Mouse (Mus musculus) retina, adult 2 months (tissue): ENCODE data around the gene Abhd17a.

Source experiments
- DNase-seq: peaks from one replicate; pipeline ENCODE4 v3.0.0-alpha.2; 2012; ENCODE audit warnings: low read depth, low spot score

Gene Abhd17a

GRCm38 (mm10) chr10:80589879-80590854 is at the start of gene Abhd17a:
Gene Abhd17a, minus strand, starts transcription at chr10:80590341.
- DNase-seq = peak; percentile 95

DNA sequence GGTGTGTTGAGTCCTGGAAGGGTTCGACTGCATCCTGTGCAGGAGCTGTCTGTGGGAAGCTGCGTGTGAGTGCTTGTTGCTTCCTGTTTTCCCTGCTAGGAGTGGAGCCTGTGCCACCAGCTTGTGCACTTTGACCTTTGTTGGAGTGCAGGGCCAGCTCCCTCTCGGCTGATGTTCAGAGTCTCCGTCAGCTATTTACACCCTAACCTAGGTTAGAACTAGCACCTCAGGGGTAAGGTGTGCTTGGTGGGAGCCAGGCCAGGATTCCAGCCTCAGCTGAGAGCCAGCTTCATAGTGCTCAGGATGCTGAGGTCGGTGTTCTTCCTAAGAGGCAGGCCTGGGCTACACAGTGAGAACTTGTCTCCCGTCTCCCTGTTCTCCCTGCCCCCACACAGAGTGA is 45.2 kb upstream of the Abhd17a start:
- DNase-seq = no peak

GRCm38 (mm10) chr10:80628925-80629324 is 38.8 kb upstream of the Abhd17a start:
- DNase-seq = no peak

DNA sequence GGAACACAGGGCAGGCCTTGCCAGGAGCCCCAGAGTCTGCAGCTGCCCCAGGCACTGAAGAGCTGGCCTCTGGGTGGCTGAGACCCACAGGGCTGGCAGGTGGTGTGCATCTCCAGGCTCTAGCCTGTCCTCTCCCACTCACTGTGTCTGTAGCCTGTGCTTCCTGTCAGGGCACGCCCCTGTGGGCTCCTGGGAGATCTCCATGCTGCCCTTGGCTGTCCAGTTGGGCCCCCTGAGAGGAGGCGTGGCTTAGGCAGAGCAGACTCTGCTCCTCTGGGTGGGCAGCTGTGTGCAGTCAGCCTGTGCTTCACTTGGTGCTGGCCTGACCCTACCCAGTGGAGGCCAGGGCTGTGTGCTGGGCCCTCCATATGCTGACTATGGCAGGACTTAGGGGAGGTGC is 37.5 kb upstream of the Abhd17a start:
- no peak for DNase-seq

GRCm38 (mm10) chr10:80625764-80626163 is 35.6 kb upstream of the Abhd17a start:
- DNase-seq = no peak

DNA sequence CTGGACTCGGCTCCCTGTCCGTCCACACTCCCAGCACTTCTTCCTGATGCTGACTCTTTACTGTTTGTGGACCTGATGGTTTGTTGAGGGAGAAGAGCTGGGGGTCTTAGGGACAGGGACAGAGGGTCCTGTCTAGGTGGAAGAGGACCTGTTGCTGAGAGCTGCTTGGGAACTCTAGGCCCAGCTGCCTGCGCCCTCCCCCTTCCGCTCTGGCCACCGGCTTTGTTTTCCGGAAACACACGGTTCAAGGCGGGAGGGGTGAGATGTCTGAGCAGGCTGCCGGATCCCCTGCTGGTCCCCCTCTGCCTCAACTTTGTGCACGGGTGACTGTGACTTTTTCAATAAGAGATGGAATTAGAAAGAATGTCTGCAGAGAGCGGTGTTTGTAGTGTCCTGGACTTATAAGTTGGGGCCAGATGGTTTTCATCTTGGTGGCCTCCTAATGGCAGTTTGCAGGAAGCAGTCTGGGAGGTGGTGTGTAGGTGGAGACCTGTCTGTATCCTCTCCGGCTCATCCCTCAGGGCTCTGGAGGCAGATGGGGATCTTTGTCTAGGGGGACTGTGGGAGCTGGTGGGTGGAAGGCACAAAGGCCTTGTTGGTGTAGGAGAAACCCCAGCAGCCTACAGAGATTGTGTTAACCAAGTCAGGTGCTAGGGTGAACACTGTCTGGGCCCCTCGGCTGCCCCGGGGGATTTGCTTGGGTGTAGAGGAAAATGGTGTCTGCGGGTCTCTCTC is 33.5 kb upstream of the Abhd17a start:
- DNase-seq = no peak

DNA sequence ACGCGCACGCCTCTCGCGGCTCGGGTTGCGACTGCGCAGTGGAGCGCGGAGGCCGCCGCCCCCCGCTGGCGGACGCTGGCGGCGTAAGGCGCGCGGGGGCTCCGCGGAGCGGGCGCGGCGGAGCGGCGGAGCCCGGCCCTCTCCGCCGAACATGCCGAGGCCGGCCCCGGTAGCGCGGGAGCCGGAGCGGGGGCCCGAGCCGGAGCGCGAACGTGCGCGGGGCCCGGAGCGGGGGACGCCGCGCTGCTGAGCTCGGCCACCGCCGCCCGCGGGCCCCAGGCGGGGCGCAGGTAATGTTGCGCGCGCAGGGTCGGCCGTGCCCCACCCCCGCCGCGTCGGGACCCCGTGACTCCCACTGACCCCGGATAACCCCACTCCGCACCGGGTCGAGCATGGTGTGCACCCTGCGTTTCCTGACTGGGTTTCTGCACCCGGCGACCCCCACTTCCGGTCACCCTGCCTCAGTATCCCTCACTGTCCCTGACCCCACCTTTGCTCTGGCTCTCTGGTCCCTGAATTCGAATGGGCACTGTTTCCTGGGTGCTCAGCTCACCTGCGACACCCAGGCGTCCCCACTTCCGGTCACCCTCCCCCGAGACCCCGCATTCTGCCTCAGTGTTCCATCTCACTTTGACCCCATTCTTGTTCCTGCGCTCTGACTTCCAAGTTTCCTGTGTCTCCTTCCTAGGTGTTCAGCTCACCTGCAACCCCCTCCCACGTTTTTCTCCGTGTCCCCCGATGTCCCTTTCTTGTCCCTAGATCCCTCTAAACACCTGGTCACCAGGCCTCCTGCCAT is 32.7 kb upstream of the Abhd17a start, which contains the start of gene Csnk1g2:
Gene Csnk1g2 (plus strand): TSS at position 178 of the 796 bp plus-strand sequence.
- no peak for DNase-seq

DNA sequence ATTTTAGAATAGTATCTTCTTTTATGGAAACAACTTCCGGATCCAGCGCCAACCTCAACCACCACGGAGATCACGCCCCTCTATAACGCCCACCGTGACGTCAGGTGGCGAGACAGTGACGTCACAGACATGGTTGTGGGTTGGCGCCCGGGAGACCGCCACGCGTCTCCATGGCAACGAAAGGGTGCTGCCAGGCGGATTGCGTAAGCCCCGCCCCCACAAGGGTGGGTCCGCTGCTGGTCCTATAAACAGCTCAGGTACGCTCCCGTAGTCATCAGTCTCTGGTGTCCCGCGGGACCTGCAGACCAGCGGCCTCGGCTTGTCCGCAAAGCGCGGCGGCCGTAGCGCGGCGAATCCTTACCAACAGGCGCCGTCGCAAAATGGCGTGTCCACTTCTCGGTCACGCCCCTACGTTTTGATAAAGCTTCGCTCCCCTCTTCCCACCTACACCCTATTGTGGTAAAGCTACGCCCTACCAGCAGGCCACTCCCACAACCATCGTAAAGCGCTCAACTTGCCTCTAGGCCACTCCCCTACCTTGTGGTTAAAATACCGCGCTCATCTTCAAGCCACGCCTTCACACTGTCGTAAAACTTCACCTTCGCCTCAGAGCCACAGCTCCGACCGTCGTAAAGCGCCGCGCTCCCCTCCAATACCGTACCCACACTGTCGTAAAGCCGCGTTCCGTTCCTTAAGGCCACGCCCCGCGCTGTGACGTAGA is 32.0 kb upstream of the Abhd17a start:
- DNase-seq = peak; percentile 100

- no peak for DNase-seq
These were observed 31.5 kb upstream of the Abhd17a start for GRCm38 (mm10) chr10:80621690-80621939.

DNA sequence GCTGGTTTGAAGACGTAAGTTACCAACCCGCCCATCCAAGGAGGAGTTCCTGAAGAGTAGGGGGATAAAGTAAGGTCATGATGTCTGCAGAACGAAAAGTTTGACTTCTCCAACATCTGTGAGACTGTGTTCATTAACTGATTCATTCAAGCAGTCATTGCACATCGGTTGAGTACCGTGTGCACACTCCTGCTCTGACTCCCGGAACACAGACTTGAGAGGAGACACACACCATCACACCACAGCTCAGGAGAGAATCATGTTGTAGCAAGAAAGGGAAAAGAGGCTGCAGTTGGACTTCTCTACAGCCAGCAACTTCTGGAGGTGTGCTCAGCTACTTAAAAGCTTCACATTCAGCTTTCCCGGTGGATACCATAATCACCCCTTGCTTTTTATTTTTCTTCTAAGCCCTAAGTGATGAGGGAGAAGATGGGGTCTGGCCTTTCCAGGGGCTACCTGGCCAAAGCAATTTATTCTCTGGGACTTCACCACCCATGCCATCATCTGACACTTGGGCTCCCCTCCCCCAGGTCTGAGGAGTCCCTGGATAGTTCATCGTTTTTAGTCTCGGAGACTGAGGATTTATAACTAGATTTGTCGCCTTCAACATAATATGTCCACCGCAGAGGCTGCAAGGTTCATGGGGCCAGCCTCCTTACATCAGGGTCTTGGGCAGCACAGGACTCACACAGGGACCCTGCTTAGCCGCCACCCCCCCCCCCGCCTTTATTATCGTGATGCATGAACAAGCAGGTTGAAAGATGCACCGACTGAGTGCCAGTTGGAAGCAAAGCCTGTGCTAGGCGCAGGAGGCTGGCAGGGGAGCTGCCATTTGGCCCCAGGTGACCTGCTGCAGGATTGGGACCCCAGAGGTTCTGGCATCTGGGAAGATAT is 30.9 kb upstream of the Abhd17a start:
- no peak for DNase-seq

DNA sequence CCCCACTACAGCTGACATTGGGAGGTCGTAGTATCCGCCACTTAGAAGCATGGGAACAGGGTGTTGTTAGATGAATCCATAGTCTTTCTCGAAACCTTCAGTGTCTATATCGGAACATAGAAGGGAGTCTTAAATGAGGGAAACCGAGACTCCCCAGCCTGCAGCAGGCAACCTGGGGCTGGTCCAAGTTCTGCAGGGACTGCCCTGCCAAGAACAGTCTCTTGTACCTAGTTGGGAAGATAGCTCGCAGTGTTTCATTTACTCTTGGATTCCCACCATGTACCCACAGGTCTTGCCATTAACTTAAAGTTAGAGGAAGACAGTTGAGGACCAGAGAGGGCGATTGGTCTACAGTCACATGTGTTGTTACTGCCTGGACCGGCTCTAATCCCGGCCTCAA is 30.2 kb upstream of the Abhd17a start:
- no peak for DNase-seq

DNA sequence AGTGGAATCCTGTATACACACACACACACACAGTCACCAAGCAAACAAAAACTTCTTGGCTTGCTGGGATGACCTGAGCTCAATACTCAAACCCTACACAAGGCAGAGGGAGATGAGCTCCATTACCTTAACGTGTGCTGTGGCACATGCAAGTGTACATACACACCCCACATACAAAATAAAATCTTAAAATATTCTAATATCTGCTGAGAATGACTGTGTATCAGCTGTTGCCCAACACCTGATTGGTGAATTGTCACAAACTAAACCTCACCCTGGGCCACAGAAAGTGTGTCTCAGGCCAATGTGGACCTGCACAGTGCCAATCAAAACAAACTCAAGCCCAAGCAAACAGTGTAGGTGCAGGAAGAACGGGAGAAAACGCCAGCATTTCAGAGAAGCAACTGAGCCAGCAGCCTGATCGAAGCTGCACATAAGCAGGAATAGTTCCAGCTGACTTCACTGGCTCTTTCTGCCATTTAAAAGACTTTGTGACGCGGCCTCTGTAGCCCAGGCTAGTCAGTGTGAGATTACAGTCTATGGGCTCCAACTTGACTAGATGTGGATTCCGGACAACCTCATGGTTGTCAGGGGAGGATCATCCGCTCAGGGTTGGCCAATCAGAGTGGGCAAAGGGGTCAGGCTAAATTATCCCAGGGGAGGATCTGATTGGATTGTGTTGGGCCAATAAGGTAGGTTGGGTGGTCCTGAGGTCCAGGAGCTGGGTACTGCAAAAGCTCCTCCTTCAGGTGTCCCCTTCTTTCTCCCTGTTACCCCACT is 29.5 kb upstream of the Abhd17a start:
- no peak for DNase-seq

DNA sequence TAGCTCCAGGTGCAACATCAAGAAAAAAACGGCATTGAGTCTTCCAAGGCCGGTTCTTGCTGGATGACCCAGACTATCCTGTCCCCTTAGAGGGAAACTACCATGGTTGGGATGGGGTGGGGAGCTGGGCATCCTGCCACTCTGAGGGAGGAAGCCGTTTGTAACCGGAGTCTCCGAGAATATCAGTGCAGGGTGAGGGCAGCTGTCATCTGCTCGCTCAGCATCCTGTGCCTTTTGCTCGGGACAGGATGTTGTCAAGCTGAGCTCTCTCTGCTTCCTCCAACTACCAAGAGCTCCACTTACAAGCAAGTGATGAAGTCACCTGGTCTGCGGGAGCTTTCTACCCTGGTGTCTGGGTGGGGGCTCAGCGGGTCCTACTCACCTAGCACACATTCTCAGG is 28.0 kb upstream of the Abhd17a start:
- DNase-seq = no peak

DNA sequence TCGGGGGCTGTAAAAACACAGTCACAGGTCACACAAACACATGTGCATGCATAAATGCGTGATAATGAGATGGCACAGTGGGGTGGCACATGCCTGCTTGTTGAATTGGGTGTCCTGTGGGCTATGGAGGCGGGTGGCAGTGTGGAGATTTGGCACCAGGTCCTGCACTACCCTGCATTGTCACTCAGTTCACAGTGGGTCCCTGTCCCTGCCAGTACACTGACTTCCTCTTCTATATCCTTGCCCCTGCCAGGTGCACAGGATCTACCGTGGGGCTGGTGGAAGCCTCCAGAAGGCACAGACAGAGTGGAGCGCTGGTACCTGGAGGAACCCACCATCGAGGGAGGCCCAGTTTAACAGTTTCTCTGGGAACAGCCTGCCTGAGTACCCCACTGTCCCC is 24.2 kb upstream of the Abhd17a start:
- no peak for DNase-seq

DNA sequence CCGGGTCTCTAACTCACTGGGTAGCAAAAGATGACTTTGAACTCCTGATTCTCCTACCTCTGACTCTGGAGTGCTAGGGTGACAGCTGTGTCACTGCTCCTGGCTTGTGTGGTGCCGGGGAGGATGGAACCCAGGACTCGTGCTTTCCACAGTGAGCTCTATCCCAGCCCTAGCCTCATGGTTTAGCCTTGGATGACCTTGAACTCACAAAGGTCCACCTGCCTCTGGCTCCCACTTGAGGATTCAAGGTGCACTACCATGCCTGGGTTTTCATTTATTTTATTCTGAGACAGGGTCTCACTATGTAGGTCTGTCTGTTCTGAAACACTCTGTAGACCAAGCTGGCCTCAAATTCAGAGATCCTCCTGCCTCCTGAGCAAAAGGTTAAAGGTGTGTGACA is 23.7 kb upstream of the Abhd17a start:
- no peak for DNase-seq

GRCm38 (mm10) chr10:80611905-80612304 is 21.8 kb upstream of the Abhd17a start:
- no peak for DNase-seq

DNA sequence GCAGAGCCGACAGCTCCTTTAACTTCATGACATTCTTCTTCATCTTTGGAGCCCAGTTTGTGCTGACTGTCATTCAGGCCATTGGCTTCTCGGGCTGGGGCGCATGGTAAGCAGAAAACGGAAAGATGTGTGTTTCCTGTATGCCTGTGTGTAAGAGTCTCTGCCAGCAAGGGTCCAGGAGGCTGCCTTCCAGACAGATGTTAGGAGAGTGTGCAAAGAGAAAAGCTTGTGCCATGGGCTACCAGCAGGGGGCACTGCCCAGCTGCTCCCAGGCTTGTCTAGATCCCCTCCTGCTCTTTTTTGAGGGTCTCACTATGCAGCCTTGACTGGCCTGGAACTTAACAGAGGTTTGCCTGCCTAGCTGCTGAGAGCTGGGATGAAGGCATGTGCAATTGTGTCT is 20.9 kb upstream of the Abhd17a start:
- no peak for DNase-seq

DNA sequence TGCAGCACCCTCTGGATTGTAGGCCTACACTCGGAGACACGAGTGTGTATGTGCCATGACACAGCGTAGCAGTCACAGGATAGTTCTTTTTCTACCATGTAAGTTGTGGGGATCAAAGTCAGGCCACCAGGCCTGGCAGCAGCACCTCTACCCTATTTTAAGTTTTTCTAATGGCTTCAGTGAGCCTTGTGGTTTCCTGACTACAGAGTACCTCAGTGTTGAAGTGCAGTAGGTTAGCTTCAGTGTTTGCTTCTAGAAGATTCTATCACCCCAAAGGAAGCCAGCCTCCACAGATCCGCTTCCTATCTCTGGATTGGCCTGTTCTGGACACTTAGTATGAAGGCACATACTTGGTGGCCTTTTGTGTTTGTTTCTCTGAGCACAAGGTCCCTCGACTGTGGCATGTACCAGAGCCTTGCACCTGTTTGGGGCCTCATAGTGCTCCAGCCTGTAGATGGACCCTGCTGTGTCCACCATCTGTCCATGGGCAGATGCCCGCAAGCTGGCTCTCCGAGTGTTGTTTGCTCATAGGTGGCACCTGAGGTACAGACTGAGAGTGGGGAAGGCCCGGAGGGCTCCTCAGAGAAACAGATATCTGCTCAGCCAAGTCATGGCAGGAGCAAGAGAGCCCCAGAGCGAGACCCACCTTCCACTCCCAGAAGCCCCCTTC is 20.1 kb upstream of the Abhd17a start:
- DNase-seq = no peak

DNA sequence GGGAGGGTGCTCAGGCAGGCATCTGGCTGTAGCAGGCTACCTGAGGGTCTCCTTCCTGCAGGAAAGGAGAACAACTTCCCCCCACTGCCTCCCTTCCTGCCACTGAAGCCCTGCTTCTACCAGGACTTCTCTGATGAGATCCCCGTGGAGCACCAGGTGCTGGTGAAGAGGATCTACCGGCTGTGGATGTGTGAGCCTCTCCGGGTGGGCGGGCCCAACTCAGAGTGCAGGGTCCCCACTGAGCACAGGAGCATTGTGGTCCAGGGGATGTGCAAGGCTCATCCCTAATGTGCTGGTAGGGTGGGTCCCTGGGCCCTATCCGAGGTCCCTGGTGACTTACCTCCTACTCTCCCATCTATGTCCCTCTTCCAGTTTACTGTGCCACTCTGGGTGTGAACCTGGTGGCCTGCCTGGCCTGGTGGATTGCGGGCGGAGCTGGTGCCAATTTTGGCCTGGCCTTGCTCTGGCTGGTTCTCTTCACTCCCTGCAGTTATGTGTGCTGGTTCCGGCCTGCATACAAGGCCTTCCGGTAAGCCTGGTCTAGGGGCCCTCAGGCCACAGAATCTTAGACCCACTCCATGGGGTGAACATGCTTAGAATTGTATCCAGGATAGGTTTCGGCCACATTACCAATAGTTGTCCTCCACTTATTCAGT is 19.3 kb upstream of the Abhd17a start:
- DNase-seq = no peak
